Mouse (Mus musculus) neural tube, embryonic 10.5 days (tissue): Measurements from ENCODE around the gene Eif4a1.

ENCODE experiments used
- DNase-seq: peaks from one replicate; pipeline ENCODE4 v3.0.0-alpha.2; 2017; ENCODE audit warnings: low spot score; ENCODE audit errors: extremely low spot score

Gene Eif4a1

GRCm38 (mm10) chr11:69699595-69699994 is 27.4 kb upstream of the Eif4a1 start:
- DNase-seq: no peak

GRCm38 (mm10) chr11:69698574-69698973 is 26.4 kb upstream of the Eif4a1 start:
- DNase-seq: no peak

GRCm38 (mm10) chr11:69697396-69697795 is 25.2 kb upstream of the Eif4a1 start:
- no peak for DNase-seq

GRCm38 (mm10) chr11:69695361-69696181 is 23.3 kb upstream of the Eif4a1 start, which contains the start of the genes Tnfsf12 and Tnfsfm13:
Tnfsf12 (minus strand) TSS chr11:69695849.
Tnfsfm13 (minus strand) TSS chr11:69696098.
- peak; percentile 66 for DNase-seq

GRCm38 (mm10) chr11:69695046-69695360 is 22.8 kb upstream of the Eif4a1 start:
- DNase-seq: no peak

GRCm38 (mm10) chr11:69693421-69693965 is 21.3 kb upstream of the Eif4a1 start:
- DNase-seq: no peak

- DNase-seq: no peak
Measured at GRCm38 (mm10) chr11:69692863-69693262, 20.6 kb upstream of the Eif4a1 start.

GRCm38 (mm10) chr11:69692196-69692811 is 20.1 kb upstream of the Eif4a1 start:
- DNase-seq: no peak

- DNase-seq: no peak
Measured at GRCm38 (mm10) chr11:69689891-69690290, 17.7 kb upstream of the Eif4a1 start.

- no peak for DNase-seq
Measured at GRCm38 (mm10) chr11:69687061-69687460, 14.8 kb upstream of the Eif4a1 start.

GRCm38 (mm10) chr11:69686377-69686776 is 14.2 kb upstream of the Eif4a1 start:
- no peak for DNase-seq

- DNase-seq: no peak
Measured at GRCm38 (mm10) chr11:69685526-69686148, 13.4 kb upstream of the Eif4a1 start, which contains the start of gene Tnfsf13. Tnfsf13 (minus strand) TSS chr11:69685784.

- no peak for DNase-seq
Measured at GRCm38 (mm10) chr11:69684936-69685335, 12.7 kb upstream of the Eif4a1 start.

GRCm38 (mm10) chr11:69684128-69684745 is 12.0 kb upstream of the Eif4a1 start:
- DNase-seq: no peak

- no peak for DNase-seq
Measured at GRCm38 (mm10) chr11:69683576-69683975, 11.4 kb upstream of the Eif4a1 start.

- DNase-seq: peak; percentile 92
Measured at GRCm38 (mm10) chr11:69682840-69683533, 10.8 kb upstream of the Eif4a1 start.

- no peak for DNase-seq
Measured at GRCm38 (mm10) chr11:69682209-69682839, 10.1 kb upstream of the Eif4a1 start.

- DNase-seq: peak; percentile 99
Measured at GRCm38 (mm10) chr11:69681314-69682208, 9.3 kb upstream of the Eif4a1 start, which contains the start of gene Senp3. Senp3 (minus strand) TSS chr11:69682084.

- DNase-seq: no peak
Measured at GRCm38 (mm10) chr11:69680136-69680855, 8.1 kb upstream of the Eif4a1 start.
